Mouse (Mus musculus): ENCODE data around the gene Qrich1. TPM values are rescaled to one million over a fixed set of nuclear protein-coding genes. Genes with fewer than 3 reads are reported as not detected.

The Qrich1 gene
- polyA plus RNA-seq, 1 experiment from 2014 or later = 168 TPM

GRCm38 (mm10) chr9:108499231-108499630 is 17.4 kb upstream of the Qrich1 start:
- Histone ChIP-seq H3K9me3 (no peaks in the 10 kb centered on the region), H3K4me3 (no peak overlapping the region), H3K27ac (replicated peaks) (no peak overlapping the region), H3K4me1 (no peaks in the 10 kb centered on the region), H3K27me3 (replicated peaks; ENCODE audit: low read depth, poor library complexity, severe bottlenecking) (no peaks in the 10 kb centered on the region), H3K36me3 (replicated peaks) (peaks cover 96% of the 10 kb centered on the region)
- DNase-seq (ENCODE audit: low spot score) = no peak
- WGBS = 96% methylated on average over 7 of the region's 7 CpGs

GRCm38 (mm10) chr9:108499943-108500342 is 16.7 kb upstream of the Qrich1 start:
- WGBS = 96% methylated on average over 15 of the region's 15 CpGs
- Histone ChIP-seq H3K36me3 (replicated peaks) (peaks cover 89% of the 10 kb centered on the region), H3K27ac (replicated peaks) (no peak overlapping the region), H3K27me3 (replicated peaks; ENCODE audit: low read depth, poor library complexity, severe bottlenecking) (no peaks in the 10 kb centered on the region), H3K9me3 (no peaks in the 10 kb centered on the region), H3K4me1 (no peaks in the 10 kb centered on the region), H3K4me3 (no peak overlapping the region)
- no peak for DNase-seq (ENCODE audit: low spot score)

GRCm38 (mm10) chr9:108506901-108507300 is 9.7 kb upstream of the Qrich1 start:
- Histone ChIP-seq H3K9me3 (no peaks in the 10 kb centered on the region), H3K36me3 (replicated peaks) (peaks cover 50% of the 10 kb centered on the region), H3K4me1 (peaks cover 19% of the 10 kb centered on the region), H3K27me3 (replicated peaks; ENCODE audit: low read depth, poor library complexity, severe bottlenecking) (no peaks in the 10 kb centered on the region), H3K4me3 (peak overlapping the region; percentile 93), H3K27ac (replicated peaks) (no peak overlapping the region)
- 87% methylated on average over 7 of the region's 7 CpGs for WGBS
- DNase-seq (ENCODE audit: low spot score) = no peak

- DNase-seq (ENCODE audit: low spot score) = peak; percentile 95
- Histone ChIP-seq H3K27ac (replicated peaks) (peak within 1 kb of the TSS; percentile 87), H3K27me3 (replicated peaks; ENCODE audit: low read depth, poor library complexity, severe bottlenecking) (no peaks in the 10 kb centered on the region), H3K36me3 (replicated peaks) (peaks cover 50% of the 10 kb centered on the region), H3K4me1 (peaks cover 19% of the 10 kb centered on the region), H3K4me3 (peak within 1 kb of the TSS; percentile 93), H3K9me3 (no peaks in the 10 kb centered on the region)
- WGBS = under 1% methylated on average over 37 of the region's 37 CpGs
Measured at GRCm38 (mm10) chr9:108507619-108508434, 8.8 kb upstream of the Qrich1 start, which contains the start of gene Qars. Gene Qars (plus strand): TSS chr9:108507706.

- H3K27ac ChIP-seq (replicated peaks) = no peak overlapping the region
- H3K36me3 ChIP-seq (replicated peaks) = peaks cover 50% of the 10 kb centered on the region
- peaks cover 19% of the 10 kb centered on the region for H3K4me1 ChIP-seq
- no peaks in the 10 kb centered on the region for H3K27me3 ChIP-seq (replicated peaks; ENCODE audit: low read depth, poor library complexity, severe bottlenecking)
- H3K4me3 ChIP-seq = peak overlapping the region; percentile 93
- no peaks in the 10 kb centered on the region for H3K9me3 ChIP-seq
- WGBS = 87% methylated on average over 7 of the region's 7 CpGs
- no peak for DNase-seq (ENCODE audit: low spot score)
Measured at GRCm38 (mm10) chr9:108508776-108509175, 7.8 kb upstream of the Qrich1 start.

GRCm38 (mm10) chr9:108517253-108517930 is 786 bp downstream of the Qrich1 start:
- peaks cover 64% of the 10 kb centered on the region for H3K36me3 ChIP-seq (replicated peaks)
- DNase-seq (ENCODE audit: low spot score) = peak; percentile 90
- no peaks in the 10 kb centered on the region for H3K9me3 ChIP-seq
- under 1% methylated on average over 90 of the region's 95 CpGs for WGBS
- H3K4me3 ChIP-seq = peak overlapping the region; percentile 79
- peaks cover 30% of the 10 kb centered on the region for H3K4me1 ChIP-seq
- H3K27ac ChIP-seq (replicated peaks) = peak overlapping the region; percentile 97
- no peaks in the 10 kb centered on the region for H3K27me3 ChIP-seq (replicated peaks; ENCODE audit: low read depth, poor library complexity, severe bottlenecking)

- Histone ChIP-seq H3K27me3 (replicated peaks; ENCODE audit: low read depth, poor library complexity, severe bottlenecking) (no peaks in the 10 kb centered on the region), H3K9me3 (no peaks in the 10 kb centered on the region), H3K36me3 (replicated peaks) (peaks cover 62% of the 10 kb centered on the region), H3K4me3 (peak overlapping the region; percentile 79), H3K4me1 (peaks cover 30% of the 10 kb centered on the region), H3K27ac (replicated peaks) (peak overlapping the region; percentile 97)
- 0% methylated on average over 13 of the region's 13 CpGs for WGBS
- no peak for DNase-seq (ENCODE audit: low spot score)
Measured at GRCm38 (mm10) chr9:108517931-108518332, 1.3 kb downstream of the Qrich1 start.

GRCm38 (mm10) chr9:108521604-108522003 is 5.0 kb downstream of the Qrich1 start:
- Histone ChIP-seq H3K27ac (replicated peaks) (no peak overlapping the region), H3K4me3 (no peak overlapping the region), H3K36me3 (replicated peaks) (peaks cover 59% of the 10 kb centered on the region), H3K27me3 (replicated peaks; ENCODE audit: low read depth, poor library complexity, severe bottlenecking) (no peaks in the 10 kb centered on the region), H3K4me1 (peaks cover 20% of the 10 kb centered on the region), H3K9me3 (no peaks in the 10 kb centered on the region)
- no peak for DNase-seq (ENCODE audit: low spot score)
- 89% methylated on average over 2 of the region's 2 CpGs for WGBS

GRCm38 (mm10) chr9:108523341-108523740 is 6.7 kb downstream of the Qrich1 start:
- Histone ChIP-seq H3K4me1 (peaks cover 18% of the 10 kb centered on the region), H3K36me3 (replicated peaks) (peaks cover 72% of the 10 kb centered on the region), H3K27ac (replicated peaks) (no peak overlapping the region), H3K27me3 (replicated peaks; ENCODE audit: low read depth, poor library complexity, severe bottlenecking) (no peaks in the 10 kb centered on the region), H3K9me3 (no peaks in the 10 kb centered on the region), H3K4me3 (no peak overlapping the region)
- DNase-seq (ENCODE audit: low spot score) = no peak
- WGBS = 93% methylated on average over 4 of the region's 4 CpGs

- no peaks in the 10 kb centered on the region for H3K27me3 ChIP-seq (replicated peaks; ENCODE audit: low read depth, poor library complexity, severe bottlenecking)
- H3K4me3 ChIP-seq = no peak overlapping the region
- no peaks in the 10 kb centered on the region for H3K4me1 ChIP-seq
- H3K9me3 ChIP-seq = no peaks in the 10 kb centered on the region
- WGBS = 86% methylated on average over 3 of the region's 3 CpGs
- H3K27ac ChIP-seq (replicated peaks) = no peak overlapping the region
- peaks cover 75% of the 10 kb centered on the region for H3K36me3 ChIP-seq (replicated peaks)
- DNase-seq (ENCODE audit: low spot score) = no peak
Measured at GRCm38 (mm10) chr9:108525400-108525799, 8.8 kb downstream of the Qrich1 start.

- Histone ChIP-seq H3K27me3 (replicated peaks; ENCODE audit: low read depth, poor library complexity, severe bottlenecking) (no peaks in the 10 kb centered on the region), H3K36me3 (replicated peaks) (peaks cover 89% of the 10 kb centered on the region), H3K4me3 (no peak overlapping the region), H3K9me3 (no peaks in the 10 kb centered on the region), H3K27ac (replicated peaks) (no peak overlapping the region), H3K4me1 (no peaks in the 10 kb centered on the region)
- 92% methylated on average over 1 of the region's 1 CpGs for WGBS
- no peak for DNase-seq (ENCODE audit: low spot score)
Measured at GRCm38 (mm10) chr9:108530954-108531353, 14.3 kb downstream of the Qrich1 start.

GRCm38 (mm10) chr9:108531496-108531895 is 14.9 kb downstream of the Qrich1 start:
- Histone ChIP-seq H3K9me3 (no peaks in the 10 kb centered on the region), H3K4me3 (no peak overlapping the region), H3K27ac (replicated peaks) (no peak overlapping the region), H3K36me3 (replicated peaks) (peaks cover 94% of the 10 kb centered on the region), H3K4me1 (no peaks in the 10 kb centered on the region), H3K27me3 (replicated peaks; ENCODE audit: low read depth, poor library complexity, severe bottlenecking) (no peaks in the 10 kb centered on the region)
- WGBS = 85% methylated on average over 1 of the region's 1 CpGs
- no peak for DNase-seq (ENCODE audit: low spot score)

- Histone ChIP-seq H3K27ac (replicated peaks) (no peak overlapping the region), H3K4me3 (no peak overlapping the region), H3K9me3 (no peaks in the 10 kb centered on the region), H3K4me1 (no peaks in the 10 kb centered on the region), H3K36me3 (replicated peaks) (peaks cover 99% of the 10 kb centered on the region), H3K27me3 (replicated peaks; ENCODE audit: low read depth, poor library complexity, severe bottlenecking) (no peaks in the 10 kb centered on the region)
- DNase-seq (ENCODE audit: low spot score) = no peak
Measured at GRCm38 (mm10) chr9:108540846-108541245, 24.2 kb downstream of the Qrich1 start.

Data from embryonic facial prominence, embryonic 10.5 days (tissue).